Mouse (Mus musculus): ENCODE data around the gene Gm3667.

Gene Gm3667

DNA sequence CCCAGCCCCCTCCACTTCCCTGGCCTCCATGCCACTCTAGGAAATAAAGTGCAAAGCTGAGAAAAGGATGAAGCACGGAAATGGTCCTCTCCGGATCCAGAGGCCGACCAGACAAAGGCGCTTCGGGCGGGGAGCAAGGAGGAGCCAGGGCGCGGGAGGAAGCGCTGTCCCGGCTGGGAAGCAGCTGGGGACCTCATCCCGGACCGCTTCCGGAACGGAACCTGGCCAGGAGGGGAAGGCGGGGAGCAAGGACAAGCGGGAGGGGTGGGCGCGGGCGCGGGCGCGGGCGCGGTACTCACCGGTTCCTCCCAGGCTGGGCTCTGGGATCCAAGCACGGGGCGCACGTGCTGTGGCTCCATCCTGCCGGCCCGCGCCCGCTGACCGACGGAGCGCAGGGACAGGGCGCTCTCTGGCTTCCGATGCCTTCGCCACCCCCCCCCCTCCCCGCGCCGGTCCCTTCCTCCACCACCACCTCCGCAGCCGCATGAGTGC lies at the start of gene Gm3667:
Gene Gm3667, minus strand, starts transcription at position 442 of the 492 bp plus-strand sequence.
- in situ Hi-C loops (cut with MboI, MseI), result loop anchor here (5.0 to 25.0 kb wide), 2 partner anchors 847 to 873 kb away; no protein-coding TSS in a partner anchor

DNA sequence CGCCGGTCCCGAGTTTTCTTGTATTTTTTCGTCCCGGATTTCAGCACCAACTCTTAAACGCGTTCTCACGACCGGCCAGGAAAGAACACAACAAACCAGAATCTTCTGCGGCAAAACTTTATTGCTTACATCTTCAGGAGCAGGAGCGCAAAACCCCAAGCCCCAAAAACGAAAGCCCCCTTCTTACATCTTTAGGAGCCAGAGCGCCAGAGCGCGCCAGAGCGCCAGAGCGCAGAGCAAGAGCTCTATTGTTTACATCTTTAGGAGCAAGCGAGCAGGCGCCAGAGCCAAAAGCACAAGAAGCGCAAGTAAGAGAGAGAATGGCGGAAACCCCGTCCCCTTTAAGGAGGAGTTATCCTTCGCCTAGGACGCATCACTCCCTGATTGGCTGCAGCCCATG lies 10.1 kb upstream of the Gm3667 start:
- in situ Hi-C loops (cut with MboI, MseI), result loop anchor here (10.0 to 25.0 kb wide), 6 partner anchors 113 to 862 kb away; partner anchors contain the start of gene Gm5797 (in 2 of the 2)

DNA sequence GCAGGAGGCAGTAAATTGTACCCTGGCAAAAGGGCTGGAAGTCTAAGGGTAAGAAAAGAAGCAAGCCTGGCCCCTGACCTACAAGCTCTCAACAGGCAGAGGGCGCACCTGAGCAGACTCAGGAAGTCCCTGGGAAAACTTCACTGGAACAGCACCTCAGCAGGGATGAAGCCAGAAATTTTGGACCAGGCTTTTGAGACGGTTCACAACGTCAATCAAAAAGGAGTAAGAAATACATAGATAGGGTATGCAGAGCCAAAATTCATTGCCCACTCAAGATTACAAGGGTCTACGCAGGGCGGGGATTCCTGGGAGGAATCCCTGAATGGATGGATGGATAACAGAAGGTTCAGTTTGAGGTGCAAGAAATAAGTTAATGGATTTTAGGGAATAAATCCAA lies 951 bp downstream of the Gm3667 start:
- in situ Hi-C loops (cut with MboI, MseI), result loop anchor here in 1 of 2 experiments (25.0 kb wide), 1 partner anchor 873 kb away; no protein-coding TSS in a partner anchor

DNA sequence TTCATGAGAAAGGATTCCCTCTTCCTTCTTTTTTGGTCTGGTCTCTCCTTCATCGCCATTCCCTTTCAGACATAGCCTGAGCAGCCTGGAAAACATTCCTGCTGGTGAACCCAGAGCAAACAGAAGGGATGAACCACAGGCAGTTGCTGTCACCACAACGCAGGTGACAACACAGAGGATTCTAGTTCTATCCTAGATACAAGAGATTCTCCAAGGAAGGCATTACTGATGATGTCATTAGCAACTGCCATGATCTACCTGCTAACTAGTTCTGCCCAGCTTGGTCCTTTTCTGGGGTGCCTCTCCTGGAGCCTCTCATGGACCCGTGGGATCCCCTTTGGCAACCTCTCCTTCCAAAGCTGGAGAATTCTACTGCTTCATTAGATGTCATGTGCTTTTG lies 49.6 kb downstream of the Gm3667 start, which contains the start of gene Gm3642:
Gene Gm3642, minus strand, starts transcription at position 101 of the 400 bp plus-strand sequence.
- in situ Hi-C loops (cut with MboI, MseI), result loop anchor here (25.0 kb wide), 1 partner anchor 1528 kb away; no protein-coding TSS in a partner anchor

DNA sequence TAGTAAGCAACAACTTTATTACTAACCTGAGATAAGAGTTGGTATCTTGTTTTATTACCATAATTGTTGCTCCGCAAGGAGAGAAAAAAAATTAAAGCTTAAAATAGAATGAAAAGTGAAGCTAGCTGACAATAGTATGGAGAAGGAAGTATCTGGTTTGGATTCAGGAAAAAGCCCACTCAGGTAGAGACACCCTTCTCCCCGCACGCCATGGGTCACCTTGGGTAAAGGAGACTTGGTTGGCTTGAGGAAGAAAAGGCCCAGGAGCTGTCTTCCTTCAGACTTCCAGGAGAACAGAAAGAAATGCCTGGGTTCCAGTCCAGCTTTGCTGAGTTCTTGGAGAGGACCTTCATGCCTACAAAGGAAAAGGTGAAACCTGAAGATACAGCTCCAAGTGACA lies 66.5 kb downstream of the Gm3667 start:
- in situ Hi-C loops (cut with MboI, MseI), result loop anchor here (10.0 kb wide), 3 partner anchors 298 to 1148 kb away; no protein-coding TSS in a partner anchor

All from T-helper 17 cell (primary cell).